Mouse (Mus musculus): ENCODE data around the gene Uba52. TPM values are rescaled to one million over a fixed set of nuclear protein-coding genes. Genes with fewer than 3 reads are reported as not detected.
"Not testable (repeated sequence)": the region's sequence is repeated elsewhere in the genome, so short reads cannot be mapped to it uniquely, and the experiment has no call there.

The Uba52 gene
- total and polyA plus RNA-seq, 2 experiments from 2014 or later, result 510 to 717 TPM

GRCm38 (mm10) chr8:70512253-70512903, 1.8 kb upstream of the Uba52 start:
- 92% methylated on average over 11 of the region's 11 CpGs for WGBS
- Histone ChIP-seq H3K27ac (no peak overlapping the region), H3K4me3 (ENCODE audit: low read length) (no peak overlapping the region), H3K36me3 (ENCODE audit: insufficient read depth, low read length) (peaks cover 17% of the 10 kb centered on the region; the same call in 1 of the 2 replicates), H3K4me1 (ENCODE audit: insufficient read depth, low read length) (peaks cover 4% of the 10 kb centered on the region; the same call in 1 of the 2 replicates), H3K9ac (replicated peaks; ENCODE audit: low read length) (no peak overlapping the region), H3K4me2 (ENCODE audit: low read depth, low read length) (no peak overlapping the region), H3K9me3 (ENCODE audit: low read length) (no peaks in the 10 kb centered on the region), H3K27me3 (ENCODE audit: insufficient read depth, low read length) (no peaks in the 10 kb centered on the region)
- no peak for DNase-seq (ENCODE audit: low spot score)
- TF ChIP-seq CTCF (IDR thresholded peaks at IDR 0.05; ENCODE audit: low read depth), result no peak
- no peak for ATAC-seq

GRCm38 (mm10) chr8:70511770-70512169, 1.2 kb upstream of the Uba52 start:
- H3K9me3 ChIP-seq (ENCODE audit: low read length), result no peaks in the 10 kb centered on the region
- no peak overlapping the region for H3K9ac ChIP-seq (replicated peaks; ENCODE audit: low read length)
- H3K4me1 ChIP-seq (ENCODE audit: insufficient read depth, low read length), result peaks cover 4% of the 10 kb centered on the region; the same call in 1 of the 2 replicates
- no peaks in the 10 kb centered on the region for H3K27me3 ChIP-seq (ENCODE audit: insufficient read depth, low read length)
- H3K4me3 ChIP-seq (ENCODE audit: low read length), result no peak overlapping the region
- DNase-seq (ENCODE audit: low spot score) (no peak), ATAC-seq (no peak)
- H3K36me3 ChIP-seq (ENCODE audit: insufficient read depth, low read length), result peaks cover 20% of the 10 kb centered on the region; the same call in 1 of the 2 replicates
- 96% methylated on average over 2 of the region's 2 CpGs for WGBS
- H3K27ac ChIP-seq, result no peak overlapping the region
- no peak for TF ChIP-seq CTCF (IDR thresholded peaks at IDR 0.05; ENCODE audit: low read depth)
- no peak overlapping the region for H3K4me2 ChIP-seq (ENCODE audit: low read depth, low read length)

DNA sequence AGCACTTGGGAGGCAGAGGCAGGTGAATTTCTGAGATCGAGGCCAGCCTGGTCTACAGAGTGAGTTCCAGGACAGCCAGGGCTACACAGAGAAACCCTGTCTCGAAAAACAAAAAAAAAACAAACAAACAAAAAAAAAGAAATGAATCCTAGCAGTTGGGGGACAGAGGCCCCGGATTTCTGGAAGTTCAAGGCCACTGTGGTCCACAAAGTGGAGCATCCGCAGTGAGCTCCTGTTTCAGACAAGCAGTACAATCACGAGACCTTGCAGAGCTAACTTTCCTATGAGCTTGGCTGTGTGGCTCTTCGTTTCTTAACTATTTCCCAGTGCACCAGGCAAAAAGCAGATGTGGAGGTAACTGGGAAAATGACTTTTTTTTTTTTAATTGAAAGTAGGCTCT, 573 bp upstream of the Uba52 start:
- ATAC-seq; DNase-seq (ENCODE audit: low spot score); H3K9me3 ChIP-seq (ENCODE audit: low read length); H3K27me3 ChIP-seq (ENCODE audit: insufficient read depth, low read length); H3K4me1 ChIP-seq (ENCODE audit: insufficient read depth, low read length); H3K9ac ChIP-seq (replicated peaks; ENCODE audit: low read length): not testable (repeated sequence)
- H3K27ac ChIP-seq, result peak overlapping the region; percentile 95; the same call in 1 of the 2 replicates
- H3K4me3 ChIP-seq (ENCODE audit: low read length), result peak overlapping the region; percentile 90; the same call in 1 of the 2 replicates
- 86% methylated on average over 6 of the region's 6 CpGs for WGBS
- H3K36me3 ChIP-seq (ENCODE audit: insufficient read depth, low read length), result peaks cover 15% of the 10 kb centered on the region; the same call in 1 of the 2 replicates
- peak overlapping the region; percentile 98; the same call in 1 of the 2 replicates for H3K4me2 ChIP-seq (ENCODE audit: low read depth, low read length)

DNA sequence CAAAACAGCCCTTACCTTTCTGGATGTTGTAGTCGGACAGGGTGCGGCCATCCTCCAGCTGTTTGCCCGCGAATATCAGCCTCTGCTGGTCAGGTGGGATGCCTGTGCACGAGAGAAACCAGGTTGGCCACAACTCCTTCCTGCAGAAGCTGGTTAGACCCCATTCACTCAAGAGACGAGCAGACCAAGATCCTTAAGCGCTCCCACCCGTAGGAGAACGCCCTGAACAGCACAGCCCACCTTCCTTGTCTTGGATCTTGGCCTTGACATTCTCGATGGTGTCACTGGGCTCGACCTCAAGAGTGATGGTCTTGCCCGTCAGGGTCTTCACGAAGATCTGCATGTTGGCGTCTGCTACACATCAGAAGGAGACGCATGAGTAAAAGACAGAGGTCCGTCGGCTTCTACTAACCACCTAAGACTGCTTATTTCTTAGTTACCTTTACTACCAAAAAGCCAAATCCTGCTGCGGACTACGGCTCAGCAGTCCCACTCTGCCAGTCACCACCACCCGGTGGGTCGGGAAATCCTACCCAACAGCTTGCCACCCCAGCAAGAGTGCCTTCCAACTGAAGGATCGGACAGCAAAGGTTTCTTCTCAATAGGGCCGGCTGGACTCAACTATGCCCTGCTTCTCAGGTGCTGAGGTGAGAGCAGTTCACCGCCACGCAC, 1.2 kb downstream of the Uba52 start:
- H3K4me1 ChIP-seq (ENCODE audit: insufficient read depth, low read length), result peaks cover 12% of the 10 kb centered on the region; the same call in 1 of the 2 replicates
- peaks cover 15% of the 10 kb centered on the region; the same call in 1 of the 2 replicates for H3K36me3 ChIP-seq (ENCODE audit: insufficient read depth, low read length)
- peak overlapping the region; percentile 98 for H3K4me2 ChIP-seq (ENCODE audit: low read depth, low read length)
- DNase-seq (ENCODE audit: low spot score), result no peak
- H3K9me3 ChIP-seq (ENCODE audit: low read length), result no peaks in the 10 kb centered on the region
- H3K4me3 ChIP-seq (ENCODE audit: low read length), result peak overlapping the region; percentile 90
- peak overlapping the region; percentile 95 for H3K27ac ChIP-seq
- TF ChIP-seq CTCF (IDR thresholded peaks at IDR 0.05; ENCODE audit: low read depth), result no peak
- H3K27me3 ChIP-seq (ENCODE audit: insufficient read depth, low read length), result no peaks in the 10 kb centered on the region
- WGBS, result 17% methylated on average over 25 of the region's 25 CpGs
- ATAC-seq, result no peak
- H3K9ac ChIP-seq (replicated peaks; ENCODE audit: low read length), result peak overlapping the region; percentile 76

GRCm38 (mm10) chr8:70507027-70507393, 3.6 kb downstream of the Uba52 start:
- H3K27me3 ChIP-seq (ENCODE audit: insufficient read depth, low read length), result 0 out of 2 replicates have a peak, but pooled peaks cover 3% of the 10 kb centered on the region
- no peak for DNase-seq (ENCODE audit: low spot score)
- 70% methylated on average over 5 of the region's 5 CpGs for WGBS
- no peak for TF ChIP-seq CTCF (IDR thresholded peaks at IDR 0.05; ENCODE audit: low read depth)
- H3K9me3 ChIP-seq (ENCODE audit: low read length), result no peaks in the 10 kb centered on the region
- H3K27ac ChIP-seq, result peak overlapping the region; percentile 94; the same call in 1 of the 2 replicates
- H3K4me1 ChIP-seq (ENCODE audit: insufficient read depth, low read length), result peaks cover 14% of the 10 kb centered on the region; the same call in 1 of the 2 replicates
- H3K9ac ChIP-seq (replicated peaks; ENCODE audit: low read length), result no peak overlapping the region
- peaks cover 15% of the 10 kb centered on the region; the same call in 1 of the 2 replicates for H3K36me3 ChIP-seq (ENCODE audit: insufficient read depth, low read length)
- no peak overlapping the region for H3K4me3 ChIP-seq (ENCODE audit: low read length)
- H3K4me2 ChIP-seq (ENCODE audit: low read depth, low read length), result no peak overlapping the region
- ATAC-seq, result no peak

DNA sequence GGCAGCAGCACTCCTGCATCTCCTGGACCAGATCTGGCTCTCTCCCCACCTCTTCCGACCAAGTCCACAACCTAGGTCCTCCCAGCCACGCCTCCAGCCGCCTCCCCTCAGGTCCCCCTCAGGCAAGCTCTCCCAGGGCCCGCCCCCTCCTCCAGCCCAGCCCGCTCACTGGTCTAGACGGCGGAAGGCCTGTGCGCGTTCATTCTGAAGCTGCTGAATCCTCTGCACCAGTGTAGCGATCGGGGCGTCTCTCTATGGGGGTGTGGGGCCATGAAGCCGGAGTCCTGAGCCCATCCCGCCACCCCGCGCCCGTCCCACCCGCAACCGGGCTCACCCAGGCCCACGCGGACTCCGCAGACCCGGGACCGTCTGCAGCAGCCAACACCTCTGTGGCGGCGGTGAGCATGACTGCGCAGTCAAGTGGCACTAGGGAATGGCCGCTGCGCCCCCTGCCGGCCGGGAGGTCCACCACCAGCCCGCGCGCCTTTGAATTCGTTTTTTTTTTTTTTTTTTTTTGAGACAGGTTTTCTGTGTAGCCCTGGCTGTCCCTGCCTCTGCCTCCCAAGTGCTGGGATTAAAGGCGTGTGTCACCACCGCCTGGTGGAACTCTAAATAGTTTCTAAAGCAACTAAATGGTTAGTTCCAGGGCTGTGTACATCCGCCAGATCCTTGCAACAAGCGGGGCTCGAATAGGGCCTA, 4.1 kb downstream of the Uba52 start, which contains the start of gene Rex1bd:
Gene Rex1bd, minus strand, starts transcription at position 425 of the 699 bp plus-strand sequence.
- 0 out of 2 replicates have a peak, but pooled peaks cover 8% of the 10 kb centered on the region for H3K27me3 ChIP-seq (ENCODE audit: insufficient read depth, low read length)
- H3K9me3 ChIP-seq (ENCODE audit: low read length), result no peaks in the 10 kb centered on the region
- ATAC-seq (peak; percentile 86), DNase-seq (ENCODE audit: low spot score) (peak; percentile 95)
- peak within 1 kb of the TSS; percentile 78 for H3K9ac ChIP-seq (replicated peaks; ENCODE audit: low read length)
- peak; percentile 91 for TF ChIP-seq CTCF (IDR thresholded peaks at IDR 0.05; ENCODE audit: low read depth)
- WGBS, result 1% methylated on average over 40 of the region's 40 CpGs
- peak within 1 kb of the TSS; percentile 84 for H3K4me2 ChIP-seq (ENCODE audit: low read depth, low read length)
- peaks cover 15% of the 10 kb centered on the region; the same call in 1 of the 2 replicates for H3K36me3 ChIP-seq (ENCODE audit: insufficient read depth, low read length)
- H3K4me1 ChIP-seq (ENCODE audit: insufficient read depth, low read length), result peaks cover 14% of the 10 kb centered on the region; the same call in 1 of the 2 replicates
- H3K27ac ChIP-seq, result peak within 1 kb of the TSS; percentile 94
- peak within 1 kb of the TSS; percentile 66 for H3K4me3 ChIP-seq (ENCODE audit: low read length)

Data from hindbrain, postnatal 0 days (tissue).